Mouse (Mus musculus): Measurements from ENCODE around the gene C330021F23Rik. TPM values are rescaled to one million over a fixed set of nuclear protein-coding genes. Genes with fewer than 3 reads are reported as not detected.
"Not testable (repeated sequence)": the region's sequence is repeated elsewhere in the genome, so short reads cannot be mapped to it uniquely, and the experiment has no call there.

Gene C330021F23Rik
- under 1 TPM in 1 of 2 experiments, not detected in 1; 0.23 TPM for total RNA-seq (2021)
- long read RNA-seq, experiment 1 = 0 reads
- long read RNA-seq, experiment 2 = 0 reads

- DNase-seq = no peak
Measured at GRCm38 (mm10) chr8:3567641-3568371, at the start of gene C330021F23Rik. C330021F23Rik (plus strand) TSS chr8:3567990.

GRCm38 (mm10) chr8:3522007-3522697 lies 45.6 kb upstream of the C330021F23Rik start:
- DNase-seq = no peak

GRCm38 (mm10) chr8:3530816-3531215 lies 37.0 kb upstream of the C330021F23Rik start:
- DNase-seq = no peak

- DNase-seq = no peak
Measured at GRCm38 (mm10) chr8:3531936-3532335, 35.9 kb upstream of the C330021F23Rik start.

- DNase-seq = no peak
Measured at GRCm38 (mm10) chr8:3536053-3536841, 31.5 kb upstream of the C330021F23Rik start.

- no peak for DNase-seq
Measured at GRCm38 (mm10) chr8:3536940-3537339, 30.9 kb upstream of the C330021F23Rik start.

GRCm38 (mm10) chr8:3537666-3538065 lies 30.1 kb upstream of the C330021F23Rik start:
- no peak for DNase-seq

GRCm38 (mm10) chr8:3539146-3539545 lies 28.6 kb upstream of the C330021F23Rik start:
- DNase-seq = no peak

- no peak for DNase-seq
Measured at GRCm38 (mm10) chr8:3540076-3540475, 27.7 kb upstream of the C330021F23Rik start.

- no peak for DNase-seq
Measured at GRCm38 (mm10) chr8:3546511-3546910, 21.3 kb upstream of the C330021F23Rik start.

GRCm38 (mm10) chr8:3552240-3552639 lies 15.6 kb upstream of the C330021F23Rik start:
- DNase-seq = no peak

- no peak for DNase-seq
Measured at GRCm38 (mm10) chr8:3556114-3556513, 11.7 kb upstream of the C330021F23Rik start.

- DNase-seq = no peak
Measured at GRCm38 (mm10) chr8:3568378-3568777, 588 bp downstream of the C330021F23Rik start.

- DNase-seq = no peak
Measured at GRCm38 (mm10) chr8:3569784-3570183, 2.0 kb downstream of the C330021F23Rik start.

- no peak for DNase-seq
Measured at GRCm38 (mm10) chr8:3574546-3574945, 6.8 kb downstream of the C330021F23Rik start.

GRCm38 (mm10) chr8:3576211-3576960 lies 8.6 kb downstream of the C330021F23Rik start:
- no peak for DNase-seq

- DNase-seq = no peak
Measured at GRCm38 (mm10) chr8:3579390-3580364, 11.9 kb downstream of the C330021F23Rik start.

- not testable (repeated sequence) for DNase-seq
Measured at GRCm38 (mm10) chr8:3581961-3582360, 14.2 kb downstream of the C330021F23Rik start.

GRCm38 (mm10) chr8:3586452-3586851 lies 18.7 kb downstream of the C330021F23Rik start:
- DNase-seq = no peak

GRCm38 (mm10) chr8:3586993-3587390 lies 19.2 kb downstream of the C330021F23Rik start, which contains the start of gene Camsap3:
Camsap3 (plus strand) TSS chr8:3587293.
- DNase-seq = no peak

Data from adrenal gland, postnatal 36 days (tissue).